Mouse (Mus musculus) R1 (cell line): ENCODE results near the gene Ms4a4d.
A peak's percentile ranks its signal among the peaks of the same experiment; 100 is the strongest.

ENCODE experiments used
- DNase-seq: peaks from one replicate; pipeline ENCODE4 v3.0.0-alpha.2; 2018; ENCODE audit warnings: low read depth, low spot score

Gene Ms4a4d

GRCm38 (mm10) chr19:11574965-11575364 is 38.4 kb downstream of the Ms4a4d start:
- no peak for DNase-seq

- no peak for DNase-seq
These were observed 52.6 kb downstream of the Ms4a4d start for GRCm38 (mm10) chr19:11589205-11589604.

DNA sequence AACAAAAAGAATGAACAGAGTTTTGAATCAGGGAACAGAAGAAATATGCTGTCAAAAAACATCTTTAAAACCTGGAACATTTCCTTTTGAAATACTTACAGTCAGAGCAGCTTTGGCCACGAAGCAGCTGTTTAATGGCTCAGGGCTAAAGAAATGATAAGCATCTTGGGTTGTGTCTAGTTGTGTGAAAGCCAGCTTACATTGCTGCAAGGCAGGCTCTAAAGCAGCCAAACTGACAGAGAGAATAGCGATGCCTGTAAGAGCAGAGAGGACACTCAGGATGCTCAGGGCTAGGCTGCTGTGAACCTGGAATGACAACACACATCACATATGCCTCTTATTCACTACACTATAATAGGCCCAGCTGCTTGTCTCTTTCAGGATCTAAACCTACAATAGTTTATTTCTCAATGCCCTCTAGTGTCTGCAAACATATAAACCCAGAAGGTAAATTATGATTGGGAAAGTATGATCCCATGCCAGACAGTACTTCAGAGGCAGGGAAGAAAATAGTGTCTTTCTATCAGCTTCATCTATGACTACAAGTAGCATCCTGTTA is 53.4 kb downstream of the Ms4a4d start:
- no peak for DNase-seq

DNA sequence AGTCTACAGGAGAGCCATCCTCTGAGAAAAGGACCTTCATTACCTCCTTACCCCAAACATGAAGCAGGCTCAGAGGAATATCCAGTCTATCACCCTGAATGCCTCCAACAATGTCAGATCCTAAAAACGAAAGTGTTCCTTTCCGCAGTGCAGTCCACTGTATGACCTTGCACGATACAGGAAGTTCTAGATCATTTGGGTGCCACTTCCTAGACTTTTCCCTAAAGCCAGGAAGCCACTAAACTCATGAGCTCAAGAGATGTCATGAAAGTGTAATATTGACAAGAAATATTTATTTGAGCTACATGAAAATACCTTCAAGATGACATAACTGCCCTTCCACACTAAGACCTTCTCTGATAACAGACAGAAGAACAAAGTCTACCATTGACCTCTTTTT is 64.7 kb downstream of the Ms4a4d start:
- DNase-seq = no peak

DNA sequence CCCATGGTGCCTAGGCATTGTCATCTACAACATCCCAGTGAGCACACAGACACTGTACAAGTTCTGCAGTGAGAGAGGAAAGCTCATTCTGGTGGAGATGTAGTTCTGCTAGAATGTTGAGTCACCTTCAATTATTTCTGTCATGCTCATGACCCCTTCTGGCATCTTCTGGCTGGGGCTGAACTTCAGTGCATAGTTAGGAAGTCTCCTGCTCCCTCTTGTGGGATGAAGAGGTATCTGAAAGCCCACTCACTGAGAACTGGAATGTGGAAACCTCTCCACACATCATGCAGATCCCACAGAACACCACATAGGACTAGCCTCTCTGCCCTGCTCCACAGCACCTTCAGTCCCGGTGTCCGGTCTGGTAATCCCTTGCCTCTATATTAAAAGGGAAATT is 65.4 kb downstream of the Ms4a4d start:
- peak; percentile 55 for DNase-seq

DNA sequence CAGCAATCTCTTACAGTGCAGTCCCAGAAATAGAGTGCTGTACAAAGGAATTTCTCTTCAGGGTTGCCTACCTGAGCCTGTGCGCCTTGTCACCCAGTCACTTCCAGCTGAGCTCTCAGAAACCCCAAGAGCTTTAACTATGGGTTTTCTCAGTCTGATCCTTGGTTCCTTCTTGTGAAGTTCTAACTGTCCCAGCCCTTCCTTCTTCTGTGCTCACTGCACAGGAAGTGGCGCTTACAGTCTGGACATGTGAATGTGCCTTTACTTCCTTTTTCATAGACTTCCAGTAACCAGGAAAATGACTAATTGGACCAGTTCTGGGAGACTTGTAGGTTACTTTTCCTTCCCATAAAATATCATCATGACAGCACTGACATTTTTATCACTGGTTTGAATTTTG is 68.0 kb downstream of the Ms4a4d start, which contains the start of gene Ms4a6d:
Ms4a6d (minus strand) TSS at position 247 of the 400 bp plus-strand sequence.
- DNase-seq = no peak
